Mouse (Mus musculus) left cerebral cortex, adult 8-10 months (tissue): ENCODE measurements around the gene Tspan4. TPM values are rescaled to one million over a fixed set of nuclear protein-coding genes. Genes with fewer than 3 reads are reported as not detected.

Experiments
- DNase-seq, 2 experiments: peaks; one replicate each; pipeline ENCODE4 v3.0.0; 2022; ENCODE audit warnings: low spot score in 2 of 2
- total RNA-seq, 4 experiments: library from RNA; stranded (reverse); gene quantifications; 2 replicates each; pipeline ENCODE4 v1.2.4; 2022

The Tspan4 gene
- total RNA-seq, 4 experiments from 2014 or later: 17.6 to 28.0 (median 23.9) TPM

- DNase-seq: no peak
These were observed 1.4 kb downstream of the Tspan4 start for GRCm38 (mm10) chr7:141476226-141476980.

- DNase-seq: no peak
These were observed 1.9 kb downstream of the Tspan4 start for GRCm38 (mm10) chr7:141476981-141477370.

- DNase-seq: no peak
These were observed 2.7 kb downstream of the Tspan4 start for GRCm38 (mm10) chr7:141477578-141478269.

GRCm38 (mm10) chr7:141478270-141478748 lies 3.3 kb downstream of the Tspan4 start:
- no peak for DNase-seq

- DNase-seq: no peak
These were observed 5.9 kb downstream of the Tspan4 start for GRCm38 (mm10) chr7:141480842-141481497.

GRCm38 (mm10) chr7:141481498-141482401 lies 6.7 kb downstream of the Tspan4 start:
- DNase-seq: no peak

- no peak for DNase-seq
These were observed 7.5 kb downstream of the Tspan4 start for GRCm38 (mm10) chr7:141482531-141483024.

GRCm38 (mm10) chr7:141483114-141483653 lies 8.1 kb downstream of the Tspan4 start:
- no peak for DNase-seq

- no peak for DNase-seq
These were observed 9.4 kb downstream of the Tspan4 start for GRCm38 (mm10) chr7:141484186-141485120.

GRCm38 (mm10) chr7:141485186-141485585 lies 10.1 kb downstream of the Tspan4 start:
- no peak for DNase-seq

GRCm38 (mm10) chr7:141485606-141486005 lies 10.6 kb downstream of the Tspan4 start:
- DNase-seq: no peak

- no peak for DNase-seq
These were observed 11.2 kb downstream of the Tspan4 start for GRCm38 (mm10) chr7:141486239-141486638.

GRCm38 (mm10) chr7:141487141-141487540 lies 12.1 kb downstream of the Tspan4 start:
- DNase-seq: no peak

GRCm38 (mm10) chr7:141491151-141491550 lies 16.1 kb downstream of the Tspan4 start:
- no peak for DNase-seq

- DNase-seq: no peak
These were observed 17.7 kb downstream of the Tspan4 start for GRCm38 (mm10) chr7:141492738-141493137.

GRCm38 (mm10) chr7:141493729-141494128 lies 18.7 kb downstream of the Tspan4 start:
- DNase-seq: no peak

GRCm38 (mm10) chr7:141495379-141495778 lies 20.3 kb downstream of the Tspan4 start:
- no peak for DNase-seq

- no peak for DNase-seq
These were observed 20.9 kb downstream of the Tspan4 start for GRCm38 (mm10) chr7:141495940-141496339.

- no peak for DNase-seq
These were observed 22.6 kb downstream of the Tspan4 start for GRCm38 (mm10) chr7:141497600-141497999.
